Mouse (Mus musculus): Measurements from ENCODE around the gene Fahd2a.

Fahd2a gene

DNA sequence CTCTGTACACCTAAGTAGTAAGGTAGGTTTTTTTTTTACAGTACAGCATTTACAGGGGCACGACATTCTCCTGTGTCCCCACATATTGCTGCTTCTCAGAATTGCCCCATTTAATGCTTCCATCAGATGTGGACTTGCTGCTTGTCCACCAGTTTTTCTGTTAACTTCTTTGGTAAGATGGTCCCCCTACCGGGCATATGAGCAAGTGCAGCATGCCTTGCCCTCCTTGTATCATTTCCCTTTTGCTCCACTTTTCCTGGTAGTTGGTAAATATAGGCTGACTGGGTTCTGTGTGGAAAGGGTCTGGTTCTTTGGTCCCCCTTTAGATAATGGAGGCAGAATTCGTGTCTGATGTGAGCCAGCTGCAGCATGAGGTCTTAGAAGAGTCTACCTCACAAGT, 14.1 kb downstream of the Fahd2a start:
- no peak for DNase-seq

- no peak for DNase-seq
Measured at GRCm38 (mm10) chr2:127424977-127425376, 19.4 kb downstream of the Fahd2a start, which contains the start of gene Gpat2. Gpat2 (plus strand) TSS chr2:127425199.

GRCm38 (mm10) chr2:127418266-127418970, 25.9 kb downstream of the Fahd2a start:
- DNase-seq: no peak

GRCm38 (mm10) chr2:127416706-127417105, 27.7 kb downstream of the Fahd2a start:
- no peak for DNase-seq

- DNase-seq: no peak
Measured at GRCm38 (mm10) chr2:127415806-127416205, 28.6 kb downstream of the Fahd2a start.

DNA sequence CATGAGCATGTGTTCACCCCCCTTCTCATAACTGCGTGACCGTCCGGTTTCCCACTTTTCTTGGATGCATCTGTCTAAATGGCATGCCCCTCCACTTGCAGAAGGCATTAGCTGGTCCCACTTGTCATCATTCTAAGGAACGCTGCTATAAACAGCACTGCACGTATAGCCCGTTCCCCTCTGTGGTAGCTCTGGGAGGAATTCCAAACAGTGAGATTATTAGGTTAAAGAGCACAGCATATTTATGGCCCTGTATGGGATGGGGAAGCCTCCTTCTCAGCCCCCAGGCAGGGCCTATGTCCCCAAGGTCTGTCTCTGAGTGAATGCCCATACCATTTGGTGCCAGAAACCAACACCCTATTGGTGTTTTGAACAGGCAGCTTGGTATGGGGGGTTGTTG, 33.2 kb downstream of the Fahd2a start:
- no peak for DNase-seq

GRCm38 (mm10) chr2:127398738-127399137, 45.6 kb downstream of the Fahd2a start:
- no peak for DNase-seq

DNA sequence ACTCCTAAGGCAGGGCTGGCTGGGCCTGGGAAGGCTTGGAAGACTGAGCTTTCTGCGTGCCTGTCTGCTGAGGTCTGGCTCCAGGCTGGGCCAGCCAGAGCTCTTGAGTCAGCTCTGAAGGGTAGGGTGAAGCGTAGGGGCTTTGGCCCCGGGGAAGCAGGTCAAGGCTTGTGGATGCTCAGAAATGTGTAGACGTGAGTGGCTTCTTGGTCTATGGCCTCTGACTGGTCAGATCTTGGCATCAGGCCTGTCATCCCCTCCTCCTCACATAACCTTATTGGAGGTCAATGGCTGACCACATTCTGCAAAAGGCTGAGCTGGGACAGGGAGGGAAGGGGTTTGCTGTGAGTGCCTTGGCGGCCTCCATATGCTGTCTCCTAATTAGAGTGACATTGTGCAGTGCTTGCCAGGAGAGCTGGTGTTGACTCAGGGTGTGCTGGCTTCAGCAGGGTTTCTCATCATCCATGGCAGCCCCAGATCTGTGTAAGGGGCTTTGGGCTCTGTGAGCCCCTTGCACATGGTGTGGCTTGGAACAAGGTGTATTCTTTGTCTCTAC, 49.7 kb downstream of the Fahd2a start:
- no peak for DNase-seq

DNA sequence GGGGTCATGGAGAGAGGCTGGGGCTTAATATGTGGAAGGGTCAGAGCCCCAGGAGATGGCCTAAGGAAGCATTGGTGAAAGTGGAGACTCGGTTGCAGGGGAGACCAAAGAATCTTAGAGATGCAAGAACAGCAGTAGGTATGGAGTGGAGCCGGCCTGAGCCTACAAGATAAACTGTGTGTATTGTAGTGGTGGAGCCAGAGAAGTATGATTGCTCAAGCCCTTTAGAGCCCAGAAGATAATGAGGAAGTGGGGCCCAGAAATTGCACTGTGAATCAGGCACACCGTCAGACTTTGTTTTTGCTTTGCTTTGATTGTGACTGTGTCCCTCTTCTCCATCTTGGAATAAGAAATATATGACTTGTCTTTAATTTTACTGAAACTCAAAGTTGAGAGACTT, 53.0 kb downstream of the Fahd2a start:
- no peak for DNase-seq

GRCm38 (mm10) chr2:127390846-127391245, 53.5 kb downstream of the Fahd2a start:
- no peak for DNase-seq

- no peak for DNase-seq
Measured at GRCm38 (mm10) chr2:127390352-127390751, 54.0 kb downstream of the Fahd2a start.

DNA sequence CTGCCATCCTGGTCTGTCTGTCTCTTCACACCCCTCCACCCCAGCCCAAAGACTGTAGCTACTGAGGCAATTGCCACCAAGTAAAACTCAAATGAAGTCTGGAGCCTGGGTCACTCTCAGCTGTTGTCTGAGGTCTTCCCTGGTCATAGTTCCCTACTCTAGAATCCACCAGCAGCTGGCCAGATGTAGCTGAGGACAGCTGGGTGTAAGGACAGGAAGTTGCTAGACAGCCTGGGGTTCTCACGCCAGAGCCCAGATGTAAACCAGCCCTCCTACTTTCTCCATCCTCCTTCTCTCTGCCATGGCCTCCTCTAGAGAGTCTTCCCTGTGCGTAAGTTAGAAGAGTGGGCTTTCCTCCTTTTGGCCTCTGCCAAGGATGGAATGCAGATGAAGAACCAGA, 56.8 kb downstream of the Fahd2a start:
- no peak for DNase-seq
